Mouse (Mus musculus): Measurements from ENCODE around the gene Vps11. TPM values are rescaled to one million over a fixed set of nuclear protein-coding genes. Genes with fewer than 3 reads are reported as not detected.

Vps11 gene
- polyA plus RNA-seq, 1 experiment: 40.8 TPM

GRCm38 (mm10) chr9:44334396-44335330 is 26.8 kb downstream of the Vps11 start, which contains the start of gene H2afx:
H2afx (plus strand) TSS chr9:44334694.
- Histone ChIP-seq H3K4me3 (ENCODE audit: control insufficient read depth, insufficient read depth, low read length) (peak within 1 kb of the TSS; percentile 73), H3K27me3 (ENCODE audit: control insufficient read depth, insufficient read depth, low read length) (no peaks in the 10 kb centered on the region), H3K36me3 (ENCODE audit: control insufficient read depth, insufficient read depth, low read length) (peaks cover 10% of the 10 kb centered on the region), H3K4me1 (replicated peaks; ENCODE audit: control insufficient read depth, insufficient read depth, low read length) (peaks cover 11% of the 10 kb centered on the region), H3K27ac (ENCODE audit: control insufficient read depth, insufficient read depth, low read length) (peak within 1 kb of the TSS; percentile 28)
- peak; percentile 100 for TF ChIP-seq POLR2A (IDR thresholded peaks at IDR 0.05; ENCODE audit: control insufficient read depth, extremely low read depth, insufficient read depth, low read length, poor library complexity)
- no peak for TF ChIP-seq CTCF (IDR thresholded peaks at IDR 0.05; ENCODE audit: borderline replicate concordance, control insufficient read depth, extremely low read depth, insufficient read depth, low read length, poor library complexity)
- peak; percentile 98 for DNase-seq
- WGBS: under 1% methylated on average over 91 of the region's 91 CpGs

DNA sequence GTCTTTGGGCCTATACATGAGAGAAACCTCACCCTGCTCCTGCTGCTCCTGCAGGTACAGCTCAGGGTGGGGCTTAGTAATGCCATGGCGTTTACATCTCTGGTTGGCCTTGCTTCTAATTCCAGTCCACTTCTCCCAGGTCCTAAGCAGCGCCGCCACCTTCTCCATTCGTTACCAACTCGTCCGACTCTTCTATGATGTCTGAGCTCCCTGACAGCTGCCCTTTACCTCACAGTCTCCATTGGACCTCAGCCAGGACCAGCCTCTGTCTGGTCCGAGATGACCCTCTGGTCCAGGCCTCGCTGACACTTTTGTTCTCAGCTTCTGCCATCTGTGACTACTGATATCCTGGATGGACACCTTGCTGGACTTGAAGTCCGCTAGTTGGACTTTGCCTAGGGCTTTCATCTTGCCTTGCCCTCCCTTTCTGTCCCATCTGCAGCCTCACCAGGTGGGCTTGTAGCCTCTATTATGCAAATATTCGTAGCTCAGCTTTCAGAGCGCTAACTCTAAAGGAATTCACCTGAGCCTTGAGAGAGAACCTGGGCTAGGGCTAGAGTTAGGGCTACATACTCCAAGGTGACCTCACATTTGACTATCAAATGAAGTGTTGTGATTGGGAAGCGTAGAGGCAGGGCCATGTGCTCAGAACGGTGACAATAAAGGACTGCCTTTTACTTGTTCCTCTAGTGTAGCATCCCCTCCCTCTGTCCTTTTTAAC is 28.4 kb downstream of the Vps11 start:
- peaks cover 10% of the 10 kb centered on the region for H3K36me3 ChIP-seq (ENCODE audit: control insufficient read depth, insufficient read depth, low read length)
- no peak overlapping the region for H3K4me3 ChIP-seq (ENCODE audit: control insufficient read depth, insufficient read depth, low read length)
- TF ChIP-seq POLR2A (IDR thresholded peaks at IDR 0.05; ENCODE audit: control insufficient read depth, extremely low read depth, insufficient read depth, low read length, poor library complexity): no peak
- no peak for TF ChIP-seq CTCF (IDR thresholded peaks at IDR 0.05; ENCODE audit: borderline replicate concordance, control insufficient read depth, extremely low read depth, insufficient read depth, low read length, poor library complexity)

GRCm38 (mm10) chr9:44330736-44331135 is 30.7 kb downstream of the Vps11 start:
- H3K36me3 ChIP-seq (ENCODE audit: control insufficient read depth, insufficient read depth, low read length): peaks cover 10% of the 10 kb centered on the region
- WGBS: 71% methylated on average over 6 of the region's 6 CpGs
- no peak for TF ChIP-seq POLR2A (IDR thresholded peaks at IDR 0.05; ENCODE audit: control insufficient read depth, extremely low read depth, insufficient read depth, low read length, poor library complexity)
- TF ChIP-seq CTCF (IDR thresholded peaks at IDR 0.05; ENCODE audit: borderline replicate concordance, control insufficient read depth, extremely low read depth, insufficient read depth, low read length, poor library complexity): no peak

More for the DNA sequence above, 28.4 kb downstream of the Vps11 start:
- 97% methylated on average over 13 of the region's 13 CpGs for WGBS
- H3K27ac ChIP-seq (ENCODE audit: control insufficient read depth, insufficient read depth, low read length): no peak overlapping the region
- H3K27me3 ChIP-seq (ENCODE audit: control insufficient read depth, insufficient read depth, low read length): no peaks in the 10 kb centered on the region
- DNase-seq: no peak
- peaks cover 11% of the 10 kb centered on the region for H3K4me1 ChIP-seq (replicated peaks; ENCODE audit: control insufficient read depth, insufficient read depth, low read length)

DNA sequence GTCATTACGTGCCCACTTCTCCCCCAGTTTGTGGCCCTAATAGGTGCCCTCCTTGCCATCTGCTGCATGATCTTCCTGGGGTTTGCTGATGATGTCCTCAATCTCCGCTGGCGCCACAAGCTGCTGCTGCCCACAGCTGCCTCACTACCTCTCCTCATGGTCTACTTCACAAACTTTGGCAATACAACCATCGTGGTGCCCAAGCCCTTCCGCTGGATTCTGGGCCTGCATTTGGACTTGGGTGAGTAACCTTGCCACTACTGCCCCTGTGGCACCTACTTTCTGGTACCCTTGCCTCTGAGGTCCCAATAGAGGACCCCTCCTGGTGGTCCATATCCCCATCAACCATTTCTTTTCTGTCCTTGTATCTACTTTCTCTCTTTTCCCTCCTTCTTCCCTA is 33.5 kb downstream of the Vps11 start:
- TF ChIP-seq CTCF (IDR thresholded peaks at IDR 0.05; ENCODE audit: borderline replicate concordance, control insufficient read depth, extremely low read depth, insufficient read depth, low read length, poor library complexity) (no peak), POLR2A (IDR thresholded peaks at IDR 0.05; ENCODE audit: control insufficient read depth, extremely low read depth, insufficient read depth, low read length, poor library complexity) (no peak)
- H3K4me3 ChIP-seq (ENCODE audit: control insufficient read depth, insufficient read depth, low read length): no peak overlapping the region
- DNase-seq: no peak
- peaks cover 3% of the 10 kb centered on the region for H3K36me3 ChIP-seq (ENCODE audit: control insufficient read depth, insufficient read depth, low read length)
- no peaks in the 10 kb centered on the region for H3K27me3 ChIP-seq (ENCODE audit: control insufficient read depth, insufficient read depth, low read length)
- 96% methylated on average over 5 of the region's 5 CpGs for WGBS
- H3K4me1 ChIP-seq (replicated peaks; ENCODE audit: control insufficient read depth, insufficient read depth, low read length): peaks cover 15% of the 10 kb centered on the region
- no peak overlapping the region for H3K27ac ChIP-seq (ENCODE audit: control insufficient read depth, insufficient read depth, low read length)

More at GRCm38 (mm10) chr9:44330736-44331135, 30.7 kb downstream of the Vps11 start:
- no peak overlapping the region for H3K4me3 ChIP-seq (ENCODE audit: control insufficient read depth, insufficient read depth, low read length)
- no peaks in the 10 kb centered on the region for H3K27me3 ChIP-seq (ENCODE audit: control insufficient read depth, insufficient read depth, low read length)
- peaks cover 15% of the 10 kb centered on the region for H3K4me1 ChIP-seq (replicated peaks; ENCODE audit: control insufficient read depth, insufficient read depth, low read length)
- no peak overlapping the region for H3K27ac ChIP-seq (ENCODE audit: control insufficient read depth, insufficient read depth, low read length)
- no peak for DNase-seq

DNA sequence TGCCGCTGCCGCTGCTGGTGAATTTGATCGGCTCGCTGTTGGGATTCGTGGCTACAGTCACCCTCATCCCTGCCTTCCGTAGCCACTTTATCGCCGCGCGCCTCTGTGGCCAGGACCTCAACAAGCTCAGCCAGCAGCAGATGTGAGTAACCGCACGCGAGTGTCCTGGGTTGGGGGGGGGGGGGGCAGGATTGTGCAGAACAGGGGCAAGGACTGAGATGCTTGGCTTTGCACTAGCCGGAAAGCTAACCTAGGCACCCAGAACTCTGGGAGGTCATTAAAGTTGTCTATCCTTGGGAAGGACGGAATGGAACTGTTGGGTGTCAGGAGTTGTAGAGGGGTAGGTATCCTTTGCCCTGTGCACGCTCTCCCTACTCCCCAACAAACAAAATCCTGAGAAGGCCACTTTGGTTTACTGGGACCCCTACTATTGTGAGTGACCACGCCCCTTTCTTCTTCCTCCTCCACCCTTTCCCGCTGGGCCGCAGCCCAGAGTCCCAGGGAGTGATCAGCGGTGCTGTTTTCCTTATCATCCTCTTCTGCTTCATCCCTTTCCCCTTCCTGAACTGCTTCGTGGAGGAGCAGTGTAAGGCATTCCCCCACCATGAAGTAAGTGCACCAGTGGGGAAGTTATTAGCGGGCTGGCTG is 34.3 kb downstream of the Vps11 start:
- 2% methylated on average over 22 of the region's 22 CpGs for WGBS
- Histone ChIP-seq H3K4me3 (ENCODE audit: control insufficient read depth, insufficient read depth, low read length) (peak overlapping the region; percentile 85), H3K4me1 (replicated peaks; ENCODE audit: control insufficient read depth, insufficient read depth, low read length) (peaks cover 15% of the 10 kb centered on the region), H3K27ac (ENCODE audit: control insufficient read depth, insufficient read depth, low read length) (no peak overlapping the region), H3K27me3 (ENCODE audit: control insufficient read depth, insufficient read depth, low read length) (no peaks in the 10 kb centered on the region), H3K36me3 (ENCODE audit: control insufficient read depth, insufficient read depth, low read length) (no peaks in the 10 kb centered on the region)
- TF ChIP-seq POLR2A (IDR thresholded peaks at IDR 0.05; ENCODE audit: control insufficient read depth, extremely low read depth, insufficient read depth, low read length, poor library complexity): no peak
- 0 out of 2 replicates have a peak, but pooled peaks have one; percentile 11 for TF ChIP-seq CTCF (IDR thresholded peaks at IDR 0.05; ENCODE audit: borderline replicate concordance, control insufficient read depth, extremely low read depth, insufficient read depth, low read length, poor library complexity)
- DNase-seq: no peak

All from thymus, adult 2 months (tissue).